Mouse (Mus musculus) fibroblast of lung, adult 2 months (primary cell): ENCODE results near the gene Igfbp1.

Source experiments
- DNase-seq: peaks from one replicate; pipeline ENCODE4 v3.0.0-alpha.2; 2011; ENCODE audit warnings: low read depth

Igfbp1 gene

DNA sequence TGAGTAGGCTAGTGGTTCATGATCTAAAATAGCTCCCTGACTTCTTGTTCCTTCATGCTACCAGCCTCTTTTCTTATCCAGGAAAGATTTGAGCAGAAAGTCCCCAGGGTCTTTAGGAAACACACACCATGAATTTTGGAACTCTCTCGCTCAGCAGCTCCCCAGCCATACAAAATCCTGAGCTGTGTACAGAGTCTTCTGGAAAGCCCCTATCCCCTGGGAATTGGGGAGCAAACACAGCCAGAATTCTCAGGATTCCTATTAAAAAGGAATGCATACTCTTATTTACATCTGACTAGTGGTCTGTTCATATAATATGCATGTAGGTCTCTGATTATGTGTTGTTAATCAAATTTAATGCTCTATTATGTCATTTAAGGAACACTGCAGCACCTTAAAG, 36.9 kb downstream of the Igfbp1 start:
- no peak for DNase-seq

DNA sequence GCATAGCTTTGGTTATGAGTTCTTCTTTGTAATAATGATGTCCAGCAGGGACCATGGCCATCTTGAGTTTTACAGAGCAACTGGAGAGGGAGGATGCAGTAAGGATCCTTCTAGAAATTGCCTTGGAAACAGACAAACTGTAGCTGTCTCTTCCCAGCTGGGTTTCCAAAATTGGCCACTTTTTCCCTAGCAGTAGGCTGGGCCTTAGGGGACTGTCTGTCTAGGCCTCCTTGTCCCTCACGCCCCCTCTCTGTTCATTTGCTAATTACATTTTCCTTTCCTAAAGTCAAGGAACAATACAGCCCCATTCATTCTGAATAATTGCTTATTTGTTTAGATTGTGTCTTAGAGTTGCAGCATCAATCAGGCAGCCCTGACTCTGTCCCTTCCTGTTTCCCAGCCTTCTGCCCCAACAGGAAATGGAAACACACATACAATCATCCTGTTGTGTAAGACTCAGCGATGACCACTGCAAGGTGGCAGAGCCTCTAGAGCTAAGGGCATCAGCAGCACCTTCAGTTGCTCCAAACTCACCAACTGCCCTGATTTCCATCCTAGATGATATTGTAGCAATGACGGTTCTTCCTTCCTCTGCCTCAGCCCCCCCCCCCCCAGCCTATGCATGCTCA, 37.5 kb downstream of the Igfbp1 start:
- no peak for DNase-seq

DNA sequence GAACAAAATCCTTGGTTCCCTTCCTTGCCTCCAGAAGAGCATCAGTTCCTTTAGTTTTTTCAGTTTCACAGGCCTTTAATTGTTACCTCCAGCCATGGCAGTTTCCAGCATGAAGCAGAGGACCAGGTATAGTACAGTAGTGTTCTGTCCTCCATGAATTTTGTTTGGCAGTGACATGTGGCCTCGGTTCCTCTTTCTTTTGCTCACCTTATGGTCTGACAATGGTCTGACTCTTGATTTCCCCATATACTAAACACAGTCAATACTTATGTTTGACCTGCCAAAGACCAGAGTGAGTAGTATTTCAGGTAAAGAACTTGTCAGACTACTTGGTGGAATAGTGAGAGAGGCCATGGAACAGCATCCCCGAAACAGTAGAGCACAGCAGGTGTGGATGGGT, 39.2 kb downstream of the Igfbp1 start:
- no peak for DNase-seq

DNA sequence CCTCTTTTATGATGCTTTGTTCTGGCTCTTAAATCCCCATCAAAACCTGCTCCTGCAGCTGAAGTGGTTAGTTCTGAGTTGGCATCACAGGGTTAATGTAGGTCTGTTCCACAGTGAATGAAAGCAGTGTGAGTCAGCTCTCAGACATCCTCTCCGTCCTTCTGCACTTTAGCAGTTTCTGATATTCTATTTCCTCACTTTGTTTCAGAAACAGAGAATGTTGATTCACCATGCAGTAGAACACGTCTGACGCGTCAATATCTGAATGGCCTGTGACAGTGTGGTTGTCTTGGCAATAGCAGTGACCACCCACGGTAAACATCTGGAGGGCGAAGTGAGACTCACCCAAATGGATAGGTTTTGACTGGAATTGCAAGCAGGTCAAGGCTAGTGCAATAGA, 40.1 kb downstream of the Igfbp1 start:
- peak; percentile 71 for DNase-seq

DNA sequence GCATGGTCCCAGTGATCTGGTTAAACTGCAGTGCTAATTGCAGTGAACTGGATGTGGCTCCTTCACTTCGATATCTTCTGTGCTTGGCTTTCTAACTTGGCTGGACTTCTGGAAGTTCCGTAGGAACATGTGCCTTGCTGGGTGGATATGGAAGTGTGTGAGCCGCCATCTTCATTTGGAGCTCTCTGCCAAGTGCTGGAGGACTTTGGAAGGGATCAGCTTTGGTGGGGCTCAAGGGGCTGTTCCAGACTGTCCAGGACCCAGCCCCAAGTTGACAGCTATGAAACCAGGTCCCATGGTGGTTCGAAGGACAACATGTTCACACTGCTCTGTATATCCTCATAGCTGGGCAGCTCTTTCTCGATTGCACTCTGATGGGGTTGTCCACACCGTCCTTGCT, 41.0 kb downstream of the Igfbp1 start:
- no peak for DNase-seq

DNA sequence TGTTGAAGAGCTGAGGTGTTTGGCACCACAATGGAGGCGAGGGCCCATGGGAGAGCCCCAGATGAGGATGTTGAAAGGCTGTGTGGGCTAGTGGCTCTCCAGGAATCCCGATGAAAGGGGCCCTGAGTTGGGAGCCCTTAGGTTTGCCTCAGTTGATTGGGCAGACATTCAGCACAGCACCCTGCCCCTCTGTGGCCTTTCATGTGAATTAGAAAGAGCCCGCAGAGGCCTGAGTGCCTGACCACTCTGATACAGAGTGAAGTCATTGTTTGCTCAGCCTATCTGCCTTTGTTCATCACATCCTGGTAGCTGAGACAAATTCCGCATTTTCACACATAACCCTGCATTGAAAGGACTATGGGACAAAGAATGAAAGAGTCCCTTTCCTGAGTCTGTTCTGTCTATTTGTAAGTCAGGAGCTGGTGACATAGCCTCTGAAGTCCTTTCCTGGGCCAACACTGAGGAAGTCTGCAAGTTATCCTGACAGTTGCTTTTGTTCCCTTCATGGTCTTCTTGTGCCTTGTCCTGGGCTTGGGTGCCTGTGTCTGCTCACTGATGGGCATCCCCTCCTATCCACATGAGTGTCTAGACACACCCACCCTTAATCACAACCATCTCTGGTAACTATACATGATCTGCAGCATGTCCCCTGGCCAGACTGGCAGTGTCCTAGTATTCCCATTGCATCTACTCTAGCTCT, 41.6 kb downstream of the Igfbp1 start:
- no peak for DNase-seq

DNA sequence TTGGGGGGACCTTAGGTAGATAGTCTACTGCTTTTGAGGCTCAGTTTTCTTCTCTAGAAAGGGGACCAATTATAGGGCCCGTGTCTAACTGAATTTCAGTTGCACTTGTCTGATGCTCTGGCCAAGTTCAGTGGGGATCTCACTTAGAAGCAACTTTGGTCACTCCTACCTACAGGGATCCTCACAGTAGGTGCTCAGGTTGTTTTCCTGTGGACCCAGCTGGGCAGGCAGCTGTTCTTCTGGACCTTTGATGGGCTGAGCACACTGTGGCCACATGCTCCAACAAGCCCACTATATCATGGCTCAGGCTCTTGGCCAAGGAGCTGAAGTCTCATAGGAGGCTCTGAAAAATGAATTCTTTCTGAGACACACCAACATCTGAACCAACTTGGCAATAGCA, 47.2 kb downstream of the Igfbp1 start:
- DNase-seq = no peak

DNA sequence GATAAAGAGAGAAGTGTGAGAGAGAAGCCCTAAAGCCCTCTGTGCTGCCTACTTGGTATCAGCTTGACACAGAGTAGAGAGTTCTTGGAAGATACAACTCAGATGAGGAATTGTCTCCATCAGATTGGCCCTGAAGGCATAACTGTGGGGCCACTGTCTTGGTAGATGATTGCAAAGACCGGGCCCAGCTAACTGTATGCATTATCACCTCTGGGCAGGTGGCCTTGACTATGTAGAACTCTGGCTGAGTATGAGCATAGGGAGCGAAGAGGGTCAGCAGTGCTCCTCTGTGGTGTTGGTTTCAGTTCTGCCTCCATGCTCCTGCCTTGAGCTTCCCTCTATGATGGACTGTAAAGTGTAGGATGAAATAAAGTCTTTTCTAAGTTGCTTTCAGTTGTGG, 52.8 kb downstream of the Igfbp1 start:
- DNase-seq = no peak

DNA sequence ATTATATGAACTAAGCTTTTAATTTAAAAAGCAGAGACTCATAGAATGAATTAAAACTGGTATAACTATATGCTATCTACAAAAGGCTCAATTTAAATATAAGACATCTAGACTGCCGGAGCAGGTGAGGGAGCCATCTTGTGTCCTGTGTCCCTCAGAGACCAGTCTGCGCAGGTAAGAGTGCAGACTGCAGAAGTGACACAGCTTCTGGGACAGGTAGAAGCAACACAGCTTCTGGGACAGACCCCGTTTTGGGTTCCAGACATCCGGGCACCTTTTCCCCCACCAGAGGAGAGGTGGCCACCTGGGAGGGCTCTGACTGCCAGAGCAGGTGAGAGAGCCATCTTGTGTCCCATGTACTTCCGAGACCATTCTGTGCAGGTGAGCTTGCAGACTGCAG, 53.3 kb downstream of the Igfbp1 start:
- DNase-seq = no peak
